Mouse (Mus musculus) inflammation-experienced regulatory T-cells, adult 6 months (primary cell): ENCODE data around the gene Mospd2. TPM values are rescaled to one million over a fixed set of nuclear protein-coding genes. Genes with fewer than 3 reads are reported as not detected.
A peak's percentile ranks its signal among the peaks of the same experiment; 100 is the strongest.

ENCODE experiments used
- ATAC-seq: one replicate; pipeline ENCODE4 v1.8.0; 2017
- polyA plus RNA-seq, 3 experiments: library from polyadenylated mRNA; unstranded; fragments of 100-300 nt; shearing (Covaris generic); gene quantifications; one replicate each; pipeline ENCODE4 v1.2.1; 2017

Gene Mospd2
- polyA plus RNA-seq = 10 to 100 TPM; 13.2 to 15.7 (median 15.5) TPM

GRCm38 (mm10) chrX:164980193-164980775 is at the start of gene Mospd2, which contains the start of gene Fancb:
TSS of gene Mospd2 (minus strand) at chrX:164980375.
TSS of gene Fancb (plus strand) at chrX:164980592.
- ATAC-seq = peak; percentile 94

- ATAC-seq = no peak
These were observed 24.7 kb upstream of the Mospd2 start, which contains the start of gene Gm17604 for GRCm38 (mm10) chrX:165004779-165005324. TSS of gene Gm17604 (minus strand) at chrX:165004829.

- ATAC-seq = no peak
These were observed 23.0 kb upstream of the Mospd2 start for GRCm38 (mm10) chrX:165003141-165003540.

GRCm38 (mm10) chrX:164978866-164979265 is 1.3 kb downstream of the Mospd2 start:
- ATAC-seq = no peak

GRCm38 (mm10) chrX:164971206-164971605 is 9.0 kb downstream of the Mospd2 start:
- no peak for ATAC-seq

GRCm38 (mm10) chrX:164965750-164966448 is 14.3 kb downstream of the Mospd2 start:
- no peak for ATAC-seq

- no peak for ATAC-seq
These were observed 27.4 kb downstream of the Mospd2 start for GRCm38 (mm10) chrX:164952601-164953375.

- no peak for ATAC-seq
These were observed 28.2 kb downstream of the Mospd2 start for GRCm38 (mm10) chrX:164951858-164952576.

GRCm38 (mm10) chrX:164941540-164941939 is 38.6 kb downstream of the Mospd2 start:
- ATAC-seq = no peak

- no peak for ATAC-seq
These were observed 67.2 kb downstream of the Mospd2 start for GRCm38 (mm10) chrX:164912993-164913392.

- ATAC-seq = no peak
These were observed 68.0 kb downstream of the Mospd2 start for GRCm38 (mm10) chrX:164912186-164912585.

- no peak for ATAC-seq
These were observed 78.3 kb downstream of the Mospd2 start for GRCm38 (mm10) chrX:164901847-164902246.

- no peak for ATAC-seq
These were observed 80.4 kb downstream of the Mospd2 start for GRCm38 (mm10) chrX:164899805-164900204.

GRCm38 (mm10) chrX:164886260-164886659 is 93.9 kb downstream of the Mospd2 start:
- no peak for ATAC-seq

Other genes with a start within 250 kb of the Mospd2 start
- 1 to 10 TPM; 2.2 to 4.4 (median 2.6) TPM for gene Fancb, start 217 bp upstream of the Mospd2 start, polyA plus RNA-seq
- gene Gm17604, start 24.5 kb upstream of the Mospd2 start, polyA plus RNA-seq = not detected